Mouse (Mus musculus) heart, postnatal 0 days (tissue): Measurements from ENCODE around the gene Zfp616. TPM values are rescaled to one million over a fixed set of nuclear protein-coding genes. Genes with fewer than 3 reads are reported as not detected.

ENCODE experiments used
- ATAC-seq: fragments of 200-750 bp; cut with Nextera tagmentation; 2 replicates; pipeline ENCODE4 v1.8.0; 2017; ENCODE audit warnings: low read depth, moderate number of reproducible peaks, moderate library complexity; ENCODE audit not compliant: insufficient read depth
- DNase-seq: peaks from one replicate; pipeline ENCODE4 v3.0.0-alpha.2; 2016; ENCODE audit warnings: low spot score
- H3K27ac ChIP-seq: fragments of 300-500 bp; sonication (generic); 2 replicates; pipeline ENCODE4 v1.5.1; 2014; ENCODE audit warnings: low read depth, mild to moderate bottlenecking
- H3K27me3 ChIP-seq: fragments of 300-500 bp; sonication (generic); 2 replicates; pipeline ENCODE4 v1.6.1; 2014; ENCODE audit warnings: low read length, mixed read lengths; ENCODE audit not compliant: control insufficient read depth, insufficient read depth
- H3K36me3 ChIP-seq: fragments of 300-500 bp; sonication (generic); replicated peaks from 2 replicates; pipeline ENCODE4 v1.6.1; 2014; ENCODE audit warnings: low read length, mixed read lengths; ENCODE audit not compliant: control insufficient read depth, insufficient read depth
- H3K4me1 ChIP-seq: fragments of 300-500 bp; sonication (generic); 2 replicates; pipeline ENCODE4 v1.6.1; 2014; ENCODE audit warnings: antibody characterized with exemption; ENCODE audit not compliant: control insufficient read depth, insufficient read depth
- H3K4me2 ChIP-seq: fragments of 300-500 bp; sonication (generic); 2 replicates; pipeline ENCODE4 v1.6.1; 2014; ENCODE audit warnings: low read depth, mild to moderate bottlenecking, low read length, moderate library complexity
- H3K4me3 ChIP-seq: fragments of 300-500 bp; sonication (generic); 2 replicates; pipeline ENCODE4 v1.5.1; 2014; ENCODE audit warnings: low read depth, low read length
- H3K9ac ChIP-seq: fragments of 300-500 bp; sonication (generic); replicated peaks from 2 replicates; pipeline ENCODE4 v1.6.1; 2014; ENCODE audit warnings: low read depth, low read length, mixed read lengths
- H3K9me3 ChIP-seq: fragments of 300-500 bp; sonication (generic); replicated peaks from 2 replicates; pipeline ENCODE4 v1.6.1; 2016; ENCODE audit warnings: low read length; ENCODE audit not compliant: control insufficient read depth
- CTCF ChIP-seq: IDR thresholded peaks from 2 replicates; pipeline ENCODE4 v1.5.1; 2016; ENCODE audit warnings: antibody characterized with exemption, control low read depth, low read depth
- EP300 ChIP-seq: IDR thresholded peaks from 2 replicates; pipeline ENCODE4 v1.6.1; 2016; ENCODE audit warnings: antibody characterized with exemption, low read depth
- polyA plus RNA-seq: library from polyadenylated mRNA; unstranded; fragments of >200 nt; fragmentation: Nextera tagmentation; extraction: Ambion mirVana; gene quantifications from 2 replicates; pipeline ENCODE4 v1.2.1, GENCODE M21; 2015
- total RNA-seq: library from RNA; depleted of rRNA; stranded (reverse); fragments of >200 nt; gene quantifications from 2 replicates; pipeline ENCODE4 v1.2.3, GENCODE M21; 2014; ENCODE audit warnings: low replicate concordance; rRNA removed

Zfp616 gene
- total and polyA plus RNA-seq, 2 experiments from 2014 or later = not detected

DNA sequence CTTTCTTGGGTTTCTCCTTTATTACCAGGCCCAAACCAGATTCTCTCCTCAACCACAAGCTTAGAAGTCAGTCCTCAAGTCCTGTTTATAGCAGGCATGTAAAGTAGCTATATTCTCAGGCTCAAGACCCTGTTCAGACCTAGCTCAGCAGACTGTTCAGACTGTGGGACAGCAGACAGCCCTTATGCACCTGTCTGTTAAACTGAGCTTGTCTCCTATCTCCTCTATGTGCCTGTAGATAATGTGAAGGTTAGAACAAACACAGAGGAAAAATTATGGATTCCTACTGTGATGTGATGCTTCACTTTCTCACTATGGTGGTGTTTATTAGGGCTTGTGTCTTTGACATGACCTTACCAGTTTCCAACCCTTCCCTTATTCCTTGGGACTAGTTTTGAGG is 43.7 kb downstream of the Zfp616 start, which contains the start of gene Olfr401:
Gene Olfr401, plus strand, starts transcription at position 301 of the 400 bp plus-strand sequence.
- DNase-seq = no peak
- Histone ChIP-seq H3K9ac (no peak within 1 kb of the TSS), H3K27ac (no peak within 1 kb of the TSS), H3K4me3 (no peak within 1 kb of the TSS), H3K27me3 (no peaks in the 10 kb centered on the region), H3K9me3 (peaks cover 17% of the 10 kb centered on the region; the same call in 1 of the 2 replicates), H3K4me1 (no peaks in the 10 kb centered on the region), H3K4me2 (no peak within 1 kb of the TSS), H3K36me3 (no peaks in the 10 kb centered on the region)
- TF ChIP-seq EP300 (no peak), CTCF (no peak)
- ATAC-seq = no peak

Other genes starting within 250 kb of the Zfp616 start
- gene Olfr393, start 218.5 kb upstream of the Zfp616 start, total RNA-seq = not detected in 2 replicates
- gene Olfr393, start 218.5 kb upstream of the Zfp616 start, polyA plus RNA-seq = not detected in 2 replicates
- not detected in 2 replicates for gene Olfr394, start 179.2 kb upstream of the Zfp616 start, total RNA-seq
- gene Olfr394, start 179.2 kb upstream of the Zfp616 start, polyA plus RNA-seq = not detected in 2 replicates
- gene Olfr395, start 160.7 kb upstream of the Zfp616 start, total RNA-seq = not detected in 2 replicates
- not detected in 2 replicates for gene Olfr395, start 160.7 kb upstream of the Zfp616 start, polyA plus RNA-seq
- gene Olfr23, start 133.3 kb upstream of the Zfp616 start, total RNA-seq = not detected in 2 replicates
- not detected in 2 replicates for gene Olfr23, start 133.3 kb upstream of the Zfp616 start, polyA plus RNA-seq
- not detected in 2 replicates for gene Olfr397, start 109.1 kb upstream of the Zfp616 start, total RNA-seq
- not detected in 2 replicates for gene Olfr397, start 109.1 kb upstream of the Zfp616 start, polyA plus RNA-seq
- gene Olfr398, start 79.5 kb upstream of the Zfp616 start, total RNA-seq = not detected in 2 replicates
- gene Olfr398, start 79.5 kb upstream of the Zfp616 start, polyA plus RNA-seq = not detected in 2 replicates
- not detected in 2 replicates for gene Olfr139, start 13.4 kb upstream of the Zfp616 start, total RNA-seq
- gene Olfr139, start 13.4 kb upstream of the Zfp616 start, polyA plus RNA-seq = not detected in 2 replicates
- not detected in 2 replicates for gene Olfr399, start 13.3 kb upstream of the Zfp616 start, total RNA-seq
- not detected in 2 replicates for gene Olfr399, start 13.3 kb upstream of the Zfp616 start, polyA plus RNA-seq
- gene Olfr401, start 43.8 kb downstream of the Zfp616 start, total RNA-seq = not detected in 2 replicates
- not detected in 2 replicates for gene Olfr401, start 43.8 kb downstream of the Zfp616 start, polyA plus RNA-seq
- not detected in 2 replicates for gene Olfr402, start 83.6 kb downstream of the Zfp616 start, total RNA-seq
- gene Olfr402, start 83.6 kb downstream of the Zfp616 start, polyA plus RNA-seq = not detected in 2 replicates
- not detected in 2 replicates for gene Olfr403, start 116.3 kb downstream of the Zfp616 start, total RNA-seq
- gene Olfr403, start 116.3 kb downstream of the Zfp616 start, polyA plus RNA-seq = not detected in 2 replicates
- gene Olfr43, start 141.4 kb downstream of the Zfp616 start, total RNA-seq = not detected in 2 replicates
- not detected in 2 replicates for gene Olfr43, start 141.4 kb downstream of the Zfp616 start, polyA plus RNA-seq
- gene Olfr406, start 189.9 kb downstream of the Zfp616 start, total RNA-seq = not detected in 2 replicates
- not detected in 2 replicates for gene Olfr406, start 189.9 kb downstream of the Zfp616 start, polyA plus RNA-seq
- gene Olfr59, start 213.8 kb downstream of the Zfp616 start, total RNA-seq = not detected in 2 replicates
- not detected in 2 replicates for gene Olfr59, start 213.8 kb downstream of the Zfp616 start, polyA plus RNA-seq